Mouse (Mus musculus) lung, postnatal 4 days (tissue): ENCODE results near the gene Taok2.
A peak's percentile ranks its signal among the peaks of the same experiment; 100 is the strongest.

Experiments
- DNase-seq, 2 experiments: peaks; one replicate each; pipeline ENCODE4 v3.0.0; 2021

Gene Taok2

GRCm38 (mm10) chr7:126869780-126870519 lies 14.6 kb downstream of the Taok2 start:
- DNase-seq = no peak

GRCm38 (mm10) chr7:126868003-126868402 lies 16.5 kb downstream of the Taok2 start:
- peak in 1 of 2 experiments; percentile 59 for DNase-seq

GRCm38 (mm10) chr7:126867534-126867933 lies 17.0 kb downstream of the Taok2 start:
- DNase-seq = no peak

GRCm38 (mm10) chr7:126863791-126864190 lies 20.7 kb downstream of the Taok2 start:
- DNase-seq = no peak

- peak; percentile 93 to 94 for DNase-seq
These were observed 22.2 kb downstream of the Taok2 start, which contains the start of gene Ino80e for GRCm38 (mm10) chr7:126862147-126862784. Gene Ino80e (minus strand): TSS chr7:126862377.

GRCm38 (mm10) chr7:126861429-126862130 lies 22.9 kb downstream of the Taok2 start, which contains the start of gene Hirip3:
Gene Hirip3 (plus strand): TSS chr7:126861972.
- DNase-seq = peak; percentile 96

GRCm38 (mm10) chr7:126860987-126861386 lies 23.5 kb downstream of the Taok2 start:
- no peak for DNase-seq

GRCm38 (mm10) chr7:126856741-126857420 lies 27.6 kb downstream of the Taok2 start:
- DNase-seq = peak in 1 of 2 experiments; percentile 72

GRCm38 (mm10) chr7:126855641-126856040 lies 28.9 kb downstream of the Taok2 start:
- no peak for DNase-seq

- peak in 1 of 2 experiments; percentile 36 for DNase-seq
These were observed 31.0 kb downstream of the Taok2 start for GRCm38 (mm10) chr7:126853454-126853853.

- DNase-seq = peak in 1 of 2 experiments; percentile 19
These were observed 33.3 kb downstream of the Taok2 start for GRCm38 (mm10) chr7:126851192-126851591.

- no peak for DNase-seq
These were observed 34.3 kb downstream of the Taok2 start for GRCm38 (mm10) chr7:126850161-126850560.

- DNase-seq = no peak
These were observed 35.7 kb downstream of the Taok2 start for GRCm38 (mm10) chr7:126848794-126849193.

GRCm38 (mm10) chr7:126847421-126848398 lies 36.8 kb downstream of the Taok2 start:
- DNase-seq = no peak

GRCm38 (mm10) chr7:126847116-126847420 lies 37.4 kb downstream of the Taok2 start, which contains the start of gene Doc2a:
Gene Doc2a (plus strand): TSS chr7:126847416.
- DNase-seq = no peak

GRCm38 (mm10) chr7:126845516-126845915 lies 39.0 kb downstream of the Taok2 start:
- DNase-seq = no peak

- no peak for DNase-seq
These were observed 41.2 kb downstream of the Taok2 start for GRCm38 (mm10) chr7:126843276-126843675.

- DNase-seq = no peak
These were observed 51.2 kb downstream of the Taok2 start for GRCm38 (mm10) chr7:126833294-126833693.

GRCm38 (mm10) chr7:126832036-126832598 lies 52.4 kb downstream of the Taok2 start:
- peak; percentile 78 to 86 for DNase-seq

- no peak for DNase-seq
These were observed 53.0 kb downstream of the Taok2 start, which contains the start of gene 4930451I11Rik for GRCm38 (mm10) chr7:126831539-126831938. Gene 4930451I11Rik (minus strand): TSS chr7:126831639.

- no peak for DNase-seq
These were observed 58.6 kb downstream of the Taok2 start for GRCm38 (mm10) chr7:126825952-126826351.
